Mouse (Mus musculus) G1E (cell line): ENCODE data around the gene Ryr1.

Experiments
- CTCF ChIP-seq: IDR thresholded peaks from 2 replicates; pipeline ENCODE4 v1.5.1; 2012; ENCODE audit warnings: low read depth, low read length, inconsistent platforms, mixed read lengths
- GATA2 ChIP-seq: IDR thresholded peaks from 2 replicates; pipeline ENCODE4 v1.6.1; 2012; ENCODE audit warnings: low read depth, low read length, inconsistent platforms, borderline replicate concordance

GRCm38 (mm10) chr7:29061522-29062037, 63.4 kb downstream of the Ryr1 start:
- TF ChIP-seq CTCF (no peak), GATA2 (no peak)
